Mouse (Mus musculus) lung, adult 2 months (tissue): Measurements from ENCODE around the gene Tpcn1.

Experiments
- CTCF ChIP-seq: fragments of 200-500 bp; IDR thresholded peaks from 2 replicates; pipeline ENCODE4 v1.5.1; 2011; ENCODE audit warnings: mild to moderate bottlenecking, low read length, control low read depth; ENCODE audit not compliant: insufficient read depth
- POLR2A ChIP-seq: fragments of 200-500 bp; IDR thresholded peaks from 2 replicates; pipeline ENCODE4 v1.6.1; 2011; ENCODE audit warnings: low read depth, mild to moderate bottlenecking, control low read depth, low read length, borderline replicate concordance; ENCODE audit errors: extremely low read depth

- TF ChIP-seq CTCF (no peak), POLR2A (no peak)
Observed at GRCm38 (mm10) chr5:120631128-120631527, 42.7 kb upstream of the Tpcn1 start.
